Mouse (Mus musculus) urinary bladder, postnatal 25 days (tissue): ENCODE measurements around the gene Ambra1.

Experiments used
- DNase-seq: peaks from one replicate; pipeline ENCODE4 v3.0.0; 2022; ENCODE audit warnings: low spot score

Ambra1 gene

DNA sequence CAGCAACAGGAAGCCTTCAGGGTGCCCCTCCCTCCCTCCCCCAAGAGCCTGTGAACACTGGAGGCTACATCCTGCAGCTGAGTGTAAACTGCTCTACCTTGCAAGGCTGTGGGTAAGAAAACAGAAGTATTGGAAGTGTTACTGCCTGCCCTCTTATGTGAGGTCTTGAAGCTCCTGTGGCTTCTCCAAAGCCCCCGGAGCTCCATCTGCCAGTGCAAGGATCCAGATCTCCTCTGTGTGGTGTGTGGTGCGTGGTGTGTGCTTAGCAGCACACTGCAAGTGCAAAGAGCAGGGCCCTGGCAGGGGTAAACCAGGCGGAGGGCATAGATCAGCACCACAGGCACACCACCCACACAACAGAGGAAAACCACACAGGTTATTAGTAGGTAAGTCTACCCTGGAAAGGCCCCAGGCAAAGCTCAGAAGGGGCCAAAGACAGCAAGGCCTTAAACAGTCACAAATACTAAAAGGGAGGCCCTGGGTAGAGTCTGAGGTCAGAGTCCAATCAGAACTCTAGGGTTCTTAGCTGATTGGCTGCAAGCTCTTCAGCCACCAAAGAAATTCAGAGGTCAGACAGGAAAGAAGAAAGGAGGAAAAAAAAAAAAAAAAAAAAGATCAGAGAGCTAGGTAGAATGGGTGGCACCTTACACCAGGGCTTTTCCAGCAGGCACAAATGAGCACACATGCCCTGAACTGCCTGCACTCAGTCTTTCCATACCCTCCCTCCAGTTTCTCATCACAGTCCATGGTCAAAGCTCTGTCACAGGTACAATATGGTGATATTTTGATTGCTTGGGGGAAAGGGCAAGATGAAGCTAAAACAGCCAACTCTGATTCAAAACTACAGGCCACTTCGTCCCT lies 232.2 kb downstream of the Ambra1 start:
- no peak for DNase-seq

GRCm38 (mm10) chr2:91962864-91963401 lies 233.0 kb downstream of the Ambra1 start:
- DNase-seq, result no peak

- peak; percentile 100 for DNase-seq
Measured at GRCm38 (mm10) chr2:91963443-91963932, 233.6 kb downstream of the Ambra1 start.

DNA sequence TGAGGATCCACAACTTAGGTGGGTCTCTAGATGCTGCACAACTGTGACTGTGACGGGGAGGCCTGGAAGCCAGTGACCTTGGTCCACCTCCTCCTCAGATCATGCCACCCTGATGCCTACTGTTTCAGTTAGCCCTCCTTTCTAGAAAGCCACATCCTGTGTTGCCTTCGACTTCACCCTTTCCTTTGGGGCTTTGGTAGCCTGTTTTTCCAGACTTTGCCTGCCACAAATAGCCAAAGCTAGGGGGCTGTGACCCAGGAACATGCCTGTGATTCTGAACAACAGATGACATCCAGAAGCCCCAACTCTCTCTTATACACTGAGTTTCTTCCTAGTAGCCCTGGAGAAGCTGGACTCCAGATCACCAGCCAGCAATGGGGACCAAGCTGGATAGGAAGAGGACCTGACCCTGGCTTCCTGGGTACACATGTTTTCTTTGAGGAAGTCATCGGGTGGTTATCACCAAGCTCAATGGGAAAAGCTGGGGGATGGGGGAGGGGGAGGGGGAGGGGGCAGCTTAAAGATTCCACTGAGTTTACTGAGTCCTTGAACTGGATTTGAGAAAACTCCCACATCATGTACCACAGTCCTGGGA lies 234.8 kb downstream of the Ambra1 start:
- DNase-seq, result no peak

DNA sequence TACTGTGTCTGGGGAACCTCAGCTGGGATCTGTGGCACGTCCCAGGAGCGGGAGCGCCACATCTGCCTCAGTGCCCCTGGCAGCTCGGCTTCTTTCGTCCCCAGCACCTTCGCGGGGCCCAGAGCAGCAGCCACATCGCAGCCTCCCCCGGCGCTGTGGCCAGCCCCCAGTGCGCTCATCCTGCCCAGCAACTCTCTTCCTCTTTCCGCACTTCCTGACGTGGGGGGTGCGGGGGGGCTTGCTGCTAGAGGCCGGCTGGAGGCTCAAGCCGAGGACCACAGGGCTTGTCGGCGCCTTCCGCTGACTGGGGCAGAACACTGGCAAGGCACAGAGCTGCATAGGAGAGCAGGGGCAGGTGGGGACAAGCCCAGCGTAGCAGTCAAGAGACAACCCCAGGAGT lies 235.5 kb downstream of the Ambra1 start:
- no peak for DNase-seq

DNA sequence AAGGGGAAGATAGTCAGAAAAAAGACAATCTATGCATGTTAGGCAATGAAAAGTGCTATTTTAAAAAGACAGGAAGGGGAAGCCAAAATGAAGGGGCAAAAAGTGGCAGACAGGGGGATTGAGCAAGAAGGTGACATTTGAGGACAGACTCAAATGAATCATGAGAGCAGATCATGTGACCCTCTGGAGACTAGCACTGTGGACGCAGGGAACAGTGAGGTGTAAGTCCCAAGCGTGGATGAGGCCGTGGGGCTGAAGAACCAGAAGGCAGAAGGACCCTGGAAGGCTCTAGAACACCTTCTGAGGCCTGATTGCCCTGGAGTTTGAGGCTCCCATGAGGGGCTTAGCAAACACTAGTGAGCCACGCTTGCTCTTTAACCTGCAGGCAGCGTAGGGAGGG lies 236.4 kb downstream of the Ambra1 start:
- no peak for DNase-seq

DNA sequence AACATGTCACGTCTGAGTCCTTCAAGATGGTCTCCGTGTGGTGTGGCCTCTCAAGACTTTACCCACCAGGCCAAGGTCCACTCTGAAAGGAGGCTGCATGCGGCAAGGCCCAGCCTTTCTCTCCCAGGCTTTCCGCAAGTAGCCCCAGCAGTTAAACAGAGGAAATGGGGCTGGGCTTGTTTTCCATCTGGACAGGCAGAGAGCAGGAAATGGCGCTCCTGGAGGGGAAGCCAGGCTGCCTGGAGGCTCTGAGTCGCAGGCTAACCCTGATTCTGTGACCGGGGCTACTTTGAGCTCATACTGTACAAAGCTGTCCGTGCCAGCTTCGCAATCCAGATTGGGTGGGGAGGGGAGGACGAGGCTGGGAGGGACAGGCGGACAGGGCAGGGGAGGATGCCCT lies 238.0 kb downstream of the Ambra1 start:
- DNase-seq, result no peak
